8 mouse cellular contexts compared by ENCODE assay signal in the genomic region with DNA sequence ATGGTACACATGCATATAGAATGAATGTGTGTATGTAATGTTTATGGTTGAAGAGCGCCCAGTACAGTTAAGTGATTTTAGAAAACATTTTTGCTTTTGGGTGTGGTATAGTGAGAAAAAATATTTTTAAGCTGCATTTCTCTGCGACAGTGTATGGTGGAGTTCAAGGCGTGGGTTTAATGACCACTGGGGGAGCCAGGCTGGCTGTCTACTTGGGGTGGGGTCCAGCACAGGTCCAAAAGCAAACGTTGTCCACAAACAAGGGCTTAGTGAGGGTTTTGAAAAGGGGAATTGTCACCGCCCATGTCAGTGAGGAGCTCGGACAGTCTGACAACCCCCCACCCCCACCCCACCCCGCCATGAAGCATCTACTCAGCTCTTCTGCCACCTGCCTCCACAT. TPM values are rescaled to one million over a fixed set of nuclear protein-coding genes. Genes with fewer than 3 reads are reported as not detected.
DNase-seq lines count a peak whose midpoint lies in the region; ATAC-seq lines count a peak whose summit lies in the region.

No protein-coding gene starts in this region.

- 2% methylated on average over 7 of the region's 7 CpGs for WGBS in heart, embryonic 16.5 days
- WGBS in limb, embryonic 11.5 days = under 1% methylated on average over 7 of the region's 7 CpGs
- under 1% methylated on average over 7 of the region's 7 CpGs for WGBS in neural tube, embryonic 15.5 days

- peak overlapping the region; percentile 100 for H3K27ac ChIP-seq in heart, embryonic 16.5 days (ENCODE audit: low read length)
- H3K27ac ChIP-seq in limb, embryonic 11.5 days (replicated peaks; ENCODE audit: low read depth, low read length) = peak overlapping the region; percentile 93
- H3K27ac ChIP-seq in neural tube, embryonic 15.5 days (replicated peaks) = peak overlapping the region; percentile 98

- H3K9me3 ChIP-seq in heart, embryonic 16.5 days (replicated peaks; ENCODE audit: control insufficient read depth, low read length) = no peaks in the 10 kb centered on the region
- H3K9me3 ChIP-seq in limb, embryonic 11.5 days (ENCODE audit: control insufficient read depth, low read length) = no peaks in the 10 kb centered on the region
- no peaks in the 10 kb centered on the region for H3K9me3 ChIP-seq in neural tube, embryonic 15.5 days (replicated peaks)

- peak overlapping the region; percentile 77 for H3K9ac ChIP-seq in heart, embryonic 16.5 days (ENCODE audit: low read length)
- peak overlapping the region; percentile 46 for H3K9ac ChIP-seq in limb, embryonic 11.5 days (ENCODE audit: low read length)
- H3K9ac ChIP-seq in neural tube, embryonic 15.5 days (replicated peaks) = peak overlapping the region; percentile 52

- peak overlapping the region; percentile 48 for H3K4me3 ChIP-seq in heart, embryonic 16.5 days (ENCODE audit: low read length)
- H3K4me3 ChIP-seq in limb, embryonic 11.5 days (ENCODE audit: low read depth, low read length) = peak overlapping the region; percentile 18; the same call in 1 of the 2 replicates
- peak overlapping the region; percentile 41 for H3K4me3 ChIP-seq in neural tube, embryonic 15.5 days (replicated peaks)

- H3K27me3 ChIP-seq in heart, embryonic 16.5 days (ENCODE audit: control insufficient read depth, insufficient read depth, low read length) = no peaks in the 10 kb centered on the region
- H3K27me3 ChIP-seq in limb, embryonic 11.5 days (ENCODE audit: control insufficient read depth, insufficient read depth, low read length) = no peaks in the 10 kb centered on the region
- no peaks in the 10 kb centered on the region for H3K27me3 ChIP-seq in neural tube, embryonic 15.5 days (replicated peaks)

- no peaks in the 10 kb centered on the region for H3K36me3 ChIP-seq in heart, embryonic 16.5 days (ENCODE audit: control insufficient read depth, insufficient read depth)
- no peaks in the 10 kb centered on the region for H3K36me3 ChIP-seq in limb, embryonic 11.5 days (ENCODE audit: control insufficient read depth, insufficient read depth, low read length)
- H3K36me3 ChIP-seq in neural tube, embryonic 15.5 days = 0 out of 2 replicates have a peak, but pooled peaks cover under 1% of the 10 kb centered on the region

- peak overlapping the region; percentile 78 for H3K4me2 ChIP-seq in heart, embryonic 16.5 days (ENCODE audit: low read depth, low read length)
- peak overlapping the region; percentile 59 for H3K4me2 ChIP-seq in limb, embryonic 11.5 days (ENCODE audit: low read depth, severe bottlenecking)
- H3K4me2 ChIP-seq in neural tube, embryonic 15.5 days = peak overlapping the region; percentile 73

- peak; percentile 20 for DNase-seq in adrenal gland, adult 8-10 months
- DNase-seq in adrenal gland, postnatal 25 days = no peak
- peak; percentile 51 for DNase-seq in right cerebral cortex, adult 18-20 months
- no peak for DNase-seq in right cerebral cortex, postnatal 14 days
- DNase-seq in limb, embryonic 11.5 days (ENCODE audit: low spot score) = peak; percentile 41
- DNase-seq in urinary bladder, postnatal 36 days (ENCODE audit: low spot score in 2 of 2) = no peak

- peak; percentile 15; the same call in 1 of the 2 replicates for ATAC-seq in heart, embryonic 16.5 days (replicated peaks; ENCODE audit: extremely low read depth, insufficient read depth, low FRiP score)
- ATAC-seq in limb, embryonic 11.5 days (ENCODE audit: insufficient number of reproducible peaks, low FRiP score, low TSS enrichment, low read depth) = peak; percentile 27; the same call in 1 of the 2 replicates
- ATAC-seq in neural tube, embryonic 15.5 days (ENCODE audit: low FRiP score) = peak; percentile 54

- peaks cover 77% of the 10 kb centered on the region for H3K4me1 ChIP-seq in heart, embryonic 16.5 days (ENCODE audit: control insufficient read depth, insufficient read depth, low read length)
- H3K4me1 ChIP-seq in limb, embryonic 11.5 days (ENCODE audit: control insufficient read depth, insufficient read depth, low read length) = peaks cover 45% of the 10 kb centered on the region
- peaks cover 90% of the 10 kb centered on the region for H3K4me1 ChIP-seq in neural tube, embryonic 15.5 days

RNA-seq across cellular contexts. Expression of gene Frmd8, which starts 28.9 kb away (rescaled TPM):
- total RNA-seq in adrenal gland, adult 8-10 months (2022) = 10 to 100 TPM; 47.6 to 55.2 (median 53.4) TPM
- 40.4 and 63.3 TPM in 2 replicates for total RNA-seq in adrenal gland, postnatal 25 days (2021)
- 33.6 and 34.8 TPM in 2 replicates for polyA plus RNA-seq in heart, embryonic 16.5 days (2015; fragmentation: Nextera tagmentation; extraction: Ambion mirVana)
- 21.2 and 24.4 TPM in 2 replicates for polyA plus RNA-seq in limb, embryonic 11.5 days (2014; fragmentation: Nextera tagmentation; extraction: Ambion mirVana)
- polyA plus RNA-seq in neural tube, embryonic 15.5 days (2015; fragmentation: Nextera tagmentation; extraction: Ambion mirVana) = 13.8 and 23.4 TPM in 2 replicates

RNA-seq across cellular contexts. Expression of gene Slc25a45, which starts 31.5 kb away (rescaled TPM):
- 10 to 100 TPM; 12.8 to 21.7 (median 17.5) TPM for total RNA-seq in adrenal gland, adult 8-10 months (2022)
- total RNA-seq in adrenal gland, postnatal 25 days (2021) = 39.1 and 39.7 TPM in 2 replicates
- polyA plus RNA-seq in heart, embryonic 16.5 days (2015; fragmentation: Nextera tagmentation; extraction: Ambion mirVana) = 4.6 and 5.0 TPM in 2 replicates
- 1.5 TPM in 2 replicates for polyA plus RNA-seq in limb, embryonic 11.5 days (2014; fragmentation: Nextera tagmentation; extraction: Ambion mirVana)
- polyA plus RNA-seq in neural tube, embryonic 15.5 days (2015; fragmentation: Nextera tagmentation; extraction: Ambion mirVana) = 2.0 and 3.9 TPM in 2 replicates

RNA-seq across cellular contexts. Expression of gene Tigd3, which starts 47.8 kb away (rescaled TPM):
- 1 to 10 TPM in 3 of 4 experiments, under 1 TPM in 1; 0.93 to 3.5 (median 1.6) TPM for total RNA-seq in adrenal gland, adult 8-10 months (2022)
- 1.3 and 2.0 TPM in 2 replicates for total RNA-seq in adrenal gland, postnatal 25 days (2021)
- 1.5 and 1.6 TPM in 2 replicates for polyA plus RNA-seq in heart, embryonic 16.5 days (2015; fragmentation: Nextera tagmentation; extraction: Ambion mirVana)
- polyA plus RNA-seq in limb, embryonic 11.5 days (2014; fragmentation: Nextera tagmentation; extraction: Ambion mirVana) = 4.7 and 5.1 TPM in 2 replicates
- polyA plus RNA-seq in neural tube, embryonic 15.5 days (2015; fragmentation: Nextera tagmentation; extraction: Ambion mirVana) = 8.9 and 10.0 TPM in 2 replicates

Comparison
In these comparisons a context has a peak if more than half of its experiments do, and no peak if none do; other contexts are left out.
1. DNase-seq: peak in adrenal gland, adult 8-10 months (single experiment), right cerebral cortex, adult 18-20 months (single experiment) and limb, embryonic 11.5 days (single experiment); none in adrenal gland, postnatal 25 days (single experiment), right cerebral cortex, postnatal 14 days (single experiment) and urinary bladder, postnatal 36 days (0 of 2).
2. Peak in every context shown above with its lines, with median percentiles within 50 percentile points of each other: ATAC-seq, H3K27ac ChIP-seq, H3K4me2 ChIP-seq, H3K4me3 ChIP-seq and H3K9ac ChIP-seq.